ENCODE assay signal across 8 mouse cellular contexts in genomic region chr6:37097356-37098155, GRCm38 (mm10).
DNase-seq lines count a peak whose midpoint lies in the region; ATAC-seq lines count a peak whose summit lies in the region.

No protein-coding gene starts in this region.

- 0 out of 2 replicates have a peak, but pooled peaks have one; percentile 66 for ATAC-seq in hindbrain, embryonic 12.5 days (ENCODE audit: low FRiP score)

- H3K36me3 ChIP-seq in hindbrain, embryonic 12.5 days = no peaks in the 10 kb centered on the region

- H3K4me3 ChIP-seq in hindbrain, embryonic 12.5 days = no peak overlapping the region

- H3K27me3 ChIP-seq in hindbrain, embryonic 12.5 days = no peaks in the 10 kb centered on the region

- DNase-seq in Muller cell, postnatal 12 days (ENCODE audit: inconsistent ontology term) = peak; percentile 72
- DNase-seq in cerebellum, adult 8-10 months = peak; percentile 82
- DNase-seq in frontal cortex, postnatal 10 days (ENCODE audit: low spot score in 2 of 2) = peak; percentile 56 to 81
- DNase-seq in layer of hippocampus, postnatal 10 days (ENCODE audit: low spot score in 2 of 2) = peak; percentile 90 to 92
- peak; percentile 92 for DNase-seq in lung, postnatal 36 days
- DNase-seq in right cerebral cortex, adult 18-20 months = peak; percentile 89
- peak; percentile 65 for DNase-seq in urinary bladder, adult 2 months (ENCODE audit: low spot score)

- 49% methylated on average over 18 of the region's 18 CpGs for WGBS in hindbrain, embryonic 12.5 days

- peaks cover 3% of the 10 kb centered on the region; the same call in 1 of the 2 replicates for H3K4me1 ChIP-seq in hindbrain, embryonic 12.5 days

- no peak overlapping the region for H3K9ac ChIP-seq in hindbrain, embryonic 12.5 days

- H3K27ac ChIP-seq in hindbrain, embryonic 12.5 days = no peak overlapping the region

- no peak overlapping the region for H3K4me2 ChIP-seq in hindbrain, embryonic 12.5 days (replicated peaks)

- H3K9me3 ChIP-seq in hindbrain, embryonic 12.5 days (replicated peaks) = no peaks in the 10 kb centered on the region
